Mouse (Mus musculus): ENCODE measurements around the gene Pxylp1. TPM values are rescaled to one million over a fixed set of nuclear protein-coding genes. Genes with fewer than 3 reads are reported as not detected.

Pxylp1 gene
- total RNA-seq, 1 experiment = 3.6 TPM

DNA sequence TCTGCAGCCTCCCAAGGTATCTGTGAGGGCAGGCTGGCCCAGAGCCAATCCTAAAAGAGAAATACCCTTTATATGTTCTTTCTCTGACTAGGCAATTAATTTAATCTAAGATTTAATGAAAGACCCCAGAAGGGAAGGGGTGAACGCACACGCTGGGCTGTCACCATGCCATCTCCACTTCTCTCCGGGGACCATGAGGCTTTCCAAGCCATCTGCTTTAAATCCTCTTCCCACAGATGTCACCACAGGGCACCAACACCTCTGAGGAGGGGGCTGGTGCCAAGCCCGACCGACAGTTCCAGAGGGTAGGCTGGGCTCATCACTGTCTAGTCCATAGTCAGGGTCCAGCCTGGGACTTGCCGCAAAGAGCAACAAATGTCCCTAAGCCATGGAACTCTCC lies 4.5 kb downstream of the Pxylp1 start:
- Histone ChIP-seq H3K9me3 (ENCODE audit: control insufficient read depth, insufficient read depth, low read depth, low read length) (no peaks in the 10 kb centered on the region), H3K4me1 (ENCODE audit: control insufficient read depth in 2 of 2, insufficient read depth in 2 of 2, low read length in 2 of 2, poor library complexity in 1 of 2) (0 out of 4 replicates have a peak, but pooled peaks cover 0 to 2% of the 10 kb centered on the region in 2 experiments), H3K9ac (ENCODE audit: insufficient read depth, low read depth, low read length, poor library complexity, severe bottlenecking) (no peak overlapping the region), H3K36me3 (ENCODE audit: control insufficient read depth, insufficient read depth, low read length, poor library complexity, severe bottlenecking) (no peaks in the 10 kb centered on the region), H3K27ac (ENCODE audit: insufficient read depth, low read depth, low read length, poor library complexity, severe bottlenecking) (no peak overlapping the region), H3K4me3 (ENCODE audit: insufficient read depth in 1 of 2, low read depth in 1 of 2, low read length in 2 of 2, poor library complexity in 1 of 2, severe bottlenecking in 1 of 2) (0 out of 4 replicates have a peak overlapping the region, but pooled peaks of 1 of the 2 experiments have one; percentile 90)
- TF ChIP-seq ZNF384 (IDR thresholded peaks at IDR 0.05; ENCODE audit: low read depth, low read length) (no peak), MAFK (IDR thresholded peaks at IDR 0.05; ENCODE audit: insufficient read depth, low read depth, low read length) (no peak), HCFC1 (IDR thresholded peaks at IDR 0.05; ENCODE audit: borderline replicate concordance, insufficient read depth, low read length) (no peak)
- in situ Hi-C loops (cut with MboI; ENCODE audit: low sequenced_read_pairs in 2 of 2, unreplicated experiment in 2 of 2) = no loop called here
- DNase-seq (ENCODE audit: low read depth, low spot score) = no peak

DNA sequence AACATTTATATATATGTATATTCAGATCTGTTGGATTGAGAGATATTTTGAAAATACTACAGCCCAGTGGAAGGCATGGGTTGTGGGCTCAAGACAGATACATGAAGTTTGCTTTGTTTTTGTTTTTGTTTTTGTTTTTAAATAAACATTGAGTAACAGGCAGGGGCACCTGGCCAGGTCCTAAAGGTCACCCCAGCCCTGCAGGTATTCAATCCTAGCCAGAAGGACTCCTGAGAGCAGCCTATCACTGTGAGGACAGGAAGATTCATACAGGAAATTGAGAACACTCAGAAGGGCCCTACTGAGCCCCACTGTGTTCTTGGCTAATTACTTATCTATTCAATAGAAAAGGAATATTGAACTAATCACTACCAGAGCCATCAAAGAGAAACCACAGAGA lies 5.0 kb downstream of the Pxylp1 start:
- Histone ChIP-seq H3K9ac (ENCODE audit: insufficient read depth, low read depth, low read length, poor library complexity, severe bottlenecking) (no peak overlapping the region), H3K27ac (ENCODE audit: insufficient read depth, low read depth, low read length, poor library complexity, severe bottlenecking) (no peak overlapping the region), H3K4me1 (ENCODE audit: control insufficient read depth in 2 of 2, insufficient read depth in 2 of 2, low read length in 2 of 2, poor library complexity in 1 of 2) (0 out of 4 replicates have a peak, but pooled peaks cover 0 to 2% of the 10 kb centered on the region in 2 experiments), H3K4me3 (ENCODE audit: insufficient read depth in 1 of 2, low read depth in 1 of 2, low read length in 2 of 2, poor library complexity in 1 of 2, severe bottlenecking in 1 of 2) (no peak overlapping the region), H3K9me3 (ENCODE audit: control insufficient read depth, insufficient read depth, low read depth, low read length) (no peaks in the 10 kb centered on the region), H3K36me3 (ENCODE audit: control insufficient read depth, insufficient read depth, low read length, poor library complexity, severe bottlenecking) (no peaks in the 10 kb centered on the region)
- in situ Hi-C loops (cut with MboI; ENCODE audit: low sequenced_read_pairs in 2 of 2, unreplicated experiment in 2 of 2) = no loop called here
- no peak for DNase-seq (ENCODE audit: low read depth, low spot score)
- TF ChIP-seq MAFK (IDR thresholded peaks at IDR 0.05; ENCODE audit: insufficient read depth, low read depth, low read length) (no peak), HCFC1 (IDR thresholded peaks at IDR 0.05; ENCODE audit: borderline replicate concordance, insufficient read depth, low read length) (no peak), CHD2 (IDR thresholded peaks at IDR 0.05; ENCODE audit: low read depth, low read length) (no peak), ZC3H11A (IDR thresholded peaks at IDR 0.05; ENCODE audit: borderline replicate concordance, low read depth, low read length) (no peak), ZNF384 (IDR thresholded peaks at IDR 0.05; ENCODE audit: low read depth, low read length) (no peak)

DNA sequence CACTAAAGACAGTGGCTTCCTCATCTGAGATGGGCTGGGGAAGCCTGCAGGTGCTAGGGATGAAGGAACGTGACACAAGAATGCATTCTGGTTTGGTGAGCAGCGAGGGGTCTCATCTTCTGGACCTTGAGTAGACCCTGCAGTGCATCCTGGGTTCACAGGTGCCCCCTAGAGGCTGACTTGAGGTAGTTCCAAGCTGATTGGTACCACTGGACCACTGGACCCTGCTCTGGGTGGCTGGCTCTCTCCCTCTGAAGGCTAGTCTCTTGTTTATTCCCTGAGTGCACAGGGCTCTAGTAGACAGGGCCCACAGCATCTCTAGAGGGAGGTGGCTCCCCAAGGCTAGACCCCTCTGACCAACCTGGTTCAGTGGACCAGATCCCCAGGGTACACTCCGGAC lies 6.7 kb downstream of the Pxylp1 start:
- peak; percentile 37 for DNase-seq (ENCODE audit: low read depth, low spot score)
- TF ChIP-seq ZNF384 (IDR thresholded peaks at IDR 0.05; ENCODE audit: low read depth, low read length) (no peak), CHD2 (IDR thresholded peaks at IDR 0.05; ENCODE audit: low read depth, low read length) (no peak), HCFC1 (IDR thresholded peaks at IDR 0.05; ENCODE audit: borderline replicate concordance, insufficient read depth, low read length) (no peak), MAFK (IDR thresholded peaks at IDR 0.05; ENCODE audit: insufficient read depth, low read depth, low read length) (no peak)

DNA sequence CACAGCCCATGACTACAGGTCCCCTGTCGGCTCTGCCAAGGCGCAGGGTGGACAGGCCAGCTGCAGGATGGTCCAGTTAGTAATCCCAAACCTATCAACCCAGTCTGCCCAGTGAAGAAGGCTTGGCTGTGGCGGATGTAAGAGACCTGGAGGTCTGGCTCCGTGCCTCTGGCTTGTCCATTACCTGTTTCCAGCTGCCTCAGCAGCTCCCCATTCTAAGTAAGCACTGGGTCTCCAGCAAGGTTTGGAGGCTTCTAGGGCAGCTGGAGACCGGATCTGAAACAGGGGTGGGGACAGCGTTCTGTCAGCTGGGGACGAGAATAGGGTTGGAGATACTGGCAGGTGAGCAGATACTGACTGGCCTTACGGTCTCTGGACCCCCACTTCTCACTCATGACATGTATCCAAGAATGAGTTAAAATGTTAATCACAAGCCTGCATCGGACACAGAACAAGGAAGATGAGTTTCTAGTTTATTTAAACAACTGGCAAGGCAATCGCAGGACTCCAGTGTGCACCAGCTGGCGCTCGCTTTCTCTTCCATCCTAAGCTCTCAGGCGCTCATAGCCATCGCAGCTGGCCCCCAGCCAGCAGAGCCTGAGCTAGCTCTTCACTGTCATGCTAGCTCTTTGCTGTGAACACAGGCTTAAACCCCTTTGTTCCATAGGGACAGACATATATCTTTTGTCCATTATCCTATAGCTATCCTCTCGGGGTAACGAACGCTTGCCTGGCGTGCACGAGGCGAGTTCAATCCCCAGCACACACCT lies 9.8 kb downstream of the Pxylp1 start:
- TF ChIP-seq HCFC1 (IDR thresholded peaks at IDR 0.05; ENCODE audit: borderline replicate concordance, insufficient read depth, low read length) (no peak), CHD2 (IDR thresholded peaks at IDR 0.05; ENCODE audit: low read depth, low read length) (no peak), MAFK (IDR thresholded peaks at IDR 0.05; ENCODE audit: insufficient read depth, low read depth, low read length) (no peak), ZC3H11A (IDR thresholded peaks at IDR 0.05; ENCODE audit: borderline replicate concordance, low read depth, low read length) (no peak), ZNF384 (IDR thresholded peaks at IDR 0.05; ENCODE audit: low read depth, low read length) (no peak)
- Histone ChIP-seq H3K9ac (ENCODE audit: insufficient read depth, low read depth, low read length, poor library complexity, severe bottlenecking) (no peak overlapping the region), H3K4me3 (ENCODE audit: insufficient read depth in 1 of 2, low read depth in 1 of 2, low read length in 2 of 2, poor library complexity in 1 of 2, severe bottlenecking in 1 of 2) (no peak overlapping the region), H3K36me3 (ENCODE audit: control insufficient read depth, insufficient read depth, low read length, poor library complexity, severe bottlenecking) (no peaks in the 10 kb centered on the region), H3K4me1 (ENCODE audit: control insufficient read depth in 2 of 2, insufficient read depth in 2 of 2, low read length in 2 of 2, poor library complexity in 1 of 2) (no peaks in the 10 kb centered on the region), H3K27ac (ENCODE audit: insufficient read depth, low read depth, low read length, poor library complexity, severe bottlenecking) (no peak overlapping the region), H3K9me3 (ENCODE audit: control insufficient read depth, insufficient read depth, low read depth, low read length) (no peaks in the 10 kb centered on the region)
- in situ Hi-C loops (cut with MboI; ENCODE audit: low sequenced_read_pairs in 2 of 2, unreplicated experiment in 2 of 2) = no loop called here
- DNase-seq (ENCODE audit: low read depth, low spot score) = no peak

More for the DNA sequence above, 6.7 kb downstream of the Pxylp1 start:
- no peak overlapping the region for H3K9ac ChIP-seq (ENCODE audit: insufficient read depth, low read depth, low read length, poor library complexity, severe bottlenecking)
- in situ Hi-C loops (cut with MboI; ENCODE audit: low sequenced_read_pairs in 2 of 2, unreplicated experiment in 2 of 2) = no loop called here
- H3K36me3 ChIP-seq (ENCODE audit: control insufficient read depth, insufficient read depth, low read length, poor library complexity, severe bottlenecking) = no peaks in the 10 kb centered on the region
- H3K9me3 ChIP-seq (ENCODE audit: control insufficient read depth, insufficient read depth, low read depth, low read length) = no peaks in the 10 kb centered on the region
- H3K4me3 ChIP-seq (ENCODE audit: insufficient read depth in 1 of 2, low read depth in 1 of 2, low read length in 2 of 2, poor library complexity in 1 of 2, severe bottlenecking in 1 of 2) = no peak overlapping the region
- H3K27ac ChIP-seq (ENCODE audit: insufficient read depth, low read depth, low read length, poor library complexity, severe bottlenecking) = no peak overlapping the region
- H3K4me1 ChIP-seq (ENCODE audit: control insufficient read depth in 2 of 2, insufficient read depth in 2 of 2, low read length in 2 of 2, poor library complexity in 1 of 2) = 0 out of 4 replicates have a peak, but pooled peaks cover 0 to 2% of the 10 kb centered on the region in 2 experiments

All from ES-E14 (cell line).